Mouse (Mus musculus) liver, postnatal 0 days (tissue): ENCODE measurements around the gene Cadm3. TPM values are rescaled to one million over a fixed set of nuclear protein-coding genes. Genes with fewer than 3 reads are reported as not detected.

ENCODE experiments used
- polyA plus RNA-seq: library from polyadenylated mRNA; unstranded; fragments of >200 nt; fragmentation: Nextera tagmentation; extraction: Ambion mirVana; gene quantifications from 2 replicates; pipeline ENCODE4 v1.2.1, GENCODE M21; 2015

Gene Cadm3
- polyA plus RNA-seq, 1 experiment from 2014 or later = 0.61 TPM

Other genes with a start within 250 kb of the Cadm3 start
- not detected in 2 replicates for gene Olfr1408, start 230.3 kb downstream of the Cadm3 start, polyA plus RNA-seq
- not detected in 2 replicates for gene Olfr1406, start 177.1 kb downstream of the Cadm3 start, polyA plus RNA-seq
- not detected in 2 replicates for gene Olfr218, start 169.9 kb downstream of the Cadm3 start, polyA plus RNA-seq
- not detected in 2 replicates for gene Olfr1404, start 155.3 kb downstream of the Cadm3 start, polyA plus RNA-seq
- 0.32 and 0.34 TPM in 2 replicates for gene Fcer1a, start 140.5 kb downstream of the Cadm3 start, polyA plus RNA-seq
- not detected in 2 replicates for gene Olfr418, start 101.7 kb downstream of the Cadm3 start, polyA plus RNA-seq
- not detected in 2 replicates for gene Mptx2, start 89.9 kb downstream of the Cadm3 start, polyA plus RNA-seq
- gene Ackr1, start 33.9 kb downstream of the Cadm3 start, polyA plus RNA-seq = 16.9 and 21.8 TPM in 2 replicates
- 4.6 and 4.7 TPM in 2 replicates for gene Aim2, start 16.8 kb downstream of the Cadm3 start, polyA plus RNA-seq
- gene Ifi206, start 123.3 kb upstream of the Cadm3 start, polyA plus RNA-seq = 0.33 and 0.65 TPM in 2 replicates
- gene Ifi214, start 168.3 kb upstream of the Cadm3 start, polyA plus RNA-seq = 0.14 and 0.18 TPM in 2 replicates
- 0.75 and 1.5 TPM in 2 replicates for gene Ifi213, start 231.6 kb upstream of the Cadm3 start, polyA plus RNA-seq